Mouse (Mus musculus): Measurements from ENCODE around the gene Prr3. TPM values are rescaled to one million over a fixed set of nuclear protein-coding genes. Genes with fewer than 3 reads are reported as not detected.

The Prr3 gene
- 33.8 and 36.0 TPM in 2 replicates for polyA plus RNA-seq (2015; fragmentation: Nextera tagmentation; extraction: Ambion mirVana)

DNA sequence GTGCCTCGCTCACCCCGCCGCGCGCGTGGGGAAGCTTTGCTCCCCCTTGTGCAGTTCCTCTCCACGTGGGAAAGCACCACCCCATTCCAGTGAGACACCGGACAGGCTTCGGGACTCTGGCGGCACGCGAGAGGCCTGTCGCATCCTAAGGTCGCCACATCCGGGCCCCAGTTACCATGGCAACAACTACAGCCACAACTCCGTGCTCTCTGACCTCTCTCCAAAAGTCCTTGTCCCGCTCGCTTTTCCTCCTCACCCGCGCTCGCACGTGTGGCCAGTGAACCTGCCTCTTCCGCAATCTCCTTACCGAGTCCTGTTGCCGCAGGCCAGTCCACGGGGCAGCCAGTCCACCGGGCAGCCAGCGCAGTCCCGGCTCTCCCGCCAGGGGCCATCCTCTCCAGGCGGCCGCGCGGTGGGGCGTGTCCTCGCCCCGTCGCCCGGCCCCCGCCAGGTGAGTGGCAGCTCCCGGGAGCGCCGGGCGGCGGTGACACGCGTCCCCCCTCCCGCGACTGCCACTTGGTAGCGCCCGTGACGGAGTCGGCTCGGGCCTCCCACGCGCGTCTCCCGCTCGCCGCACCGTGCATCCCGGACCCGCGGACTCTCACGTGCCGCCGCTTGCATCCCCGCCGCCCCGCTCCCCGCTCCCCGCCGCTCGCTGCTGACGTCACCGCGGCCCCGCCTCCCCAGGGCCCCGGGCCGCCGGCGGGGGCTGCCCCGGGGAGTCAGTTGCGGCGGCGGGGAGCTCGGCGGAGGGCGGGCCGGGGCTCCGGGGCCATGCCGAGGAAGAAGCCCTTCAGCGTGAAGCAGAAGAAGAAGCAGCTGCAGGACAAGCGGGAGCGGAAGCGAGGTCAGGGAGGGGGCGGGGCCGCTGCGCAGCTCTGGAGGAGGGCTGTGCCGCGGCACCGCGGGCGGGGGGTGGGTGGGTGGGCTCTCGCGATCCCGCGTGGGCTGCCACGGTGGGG lies at the start of gene Prr3, which contains the start of gene Gnl1:
Gene Prr3, minus strand, starts transcription at position 836 of the 962 bp plus-strand sequence.
Gene Gnl1, plus strand, starts transcription at position 451 of the 962 bp plus-strand sequence.
- peak within 1 kb of the TSS; percentile 82 for H3K4me2 ChIP-seq
- H3K27me3 ChIP-seq, result no peaks in the 10 kb centered on the region
- peak; percentile 79 for ATAC-seq (ENCODE audit: insufficient number of reproducible peaks, low FRiP score, low TSS enrichment, low read depth)
- WGBS, result under 1% methylated on average over 96 of the region's 109 CpGs
- peak within 1 kb of the TSS; percentile 77 for H3K9ac ChIP-seq
- H3K4me1 ChIP-seq, result peaks cover 22% of the 10 kb centered on the region
- no peaks in the 10 kb centered on the region for H3K9me3 ChIP-seq
- peak within 1 kb of the TSS; percentile 98 for H3K27ac ChIP-seq
- H3K36me3 ChIP-seq, result peaks cover 36% of the 10 kb centered on the region
- H3K4me3 ChIP-seq, result peak within 1 kb of the TSS; percentile 94

DNA sequence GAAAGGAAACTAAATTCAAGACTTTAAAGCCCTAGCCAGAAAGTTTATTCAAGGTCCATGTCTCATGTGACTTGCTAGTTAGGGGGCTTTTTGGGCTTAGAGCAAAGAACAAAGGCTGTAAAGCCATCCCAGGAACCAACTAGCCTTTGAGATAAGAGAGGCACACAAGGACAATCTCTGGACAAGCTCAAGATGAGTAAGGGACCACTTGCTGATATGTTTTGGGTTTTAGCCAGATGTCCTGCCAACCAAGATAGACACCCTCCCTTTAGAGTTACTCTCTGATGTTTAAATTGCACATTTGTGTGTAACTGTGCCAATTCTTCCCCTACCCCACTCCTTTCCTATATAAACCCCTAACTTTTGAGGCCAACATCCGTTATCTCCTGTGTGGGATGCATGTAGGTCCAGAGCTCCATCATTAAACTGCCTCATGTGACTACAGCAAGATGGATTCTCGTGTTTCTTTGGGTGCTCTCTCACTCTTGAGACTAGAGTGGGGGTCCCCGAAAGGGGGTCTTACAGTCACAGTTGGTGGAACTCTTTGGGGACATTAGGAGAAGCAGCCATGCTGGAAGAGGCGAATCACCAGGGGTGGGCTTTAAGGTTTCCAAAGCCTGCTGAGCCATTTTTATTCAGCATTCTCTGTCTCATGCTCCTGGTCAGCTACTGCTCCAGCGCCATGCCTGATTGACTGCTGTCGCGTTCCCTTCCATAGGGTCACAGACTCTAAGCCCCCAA lies 49.0 kb upstream of the Prr3 start:
- no peaks in the 10 kb centered on the region for H3K36me3 ChIP-seq
- H3K27ac ChIP-seq, result no peak overlapping the region
- no peak overlapping the region for H3K9ac ChIP-seq
- H3K27me3 ChIP-seq, result no peaks in the 10 kb centered on the region
- no peak for ATAC-seq (ENCODE audit: insufficient number of reproducible peaks, low FRiP score, low TSS enrichment, low read depth)
- no peak overlapping the region for H3K4me2 ChIP-seq
- H3K4me1 ChIP-seq, result peaks cover 14% of the 10 kb centered on the region; the same call in 1 of the 2 replicates
- WGBS, result 86% methylated on average over 7 of the region's 7 CpGs
- no peaks in the 10 kb centered on the region for H3K9me3 ChIP-seq
- no peak overlapping the region for H3K4me3 ChIP-seq

DNA sequence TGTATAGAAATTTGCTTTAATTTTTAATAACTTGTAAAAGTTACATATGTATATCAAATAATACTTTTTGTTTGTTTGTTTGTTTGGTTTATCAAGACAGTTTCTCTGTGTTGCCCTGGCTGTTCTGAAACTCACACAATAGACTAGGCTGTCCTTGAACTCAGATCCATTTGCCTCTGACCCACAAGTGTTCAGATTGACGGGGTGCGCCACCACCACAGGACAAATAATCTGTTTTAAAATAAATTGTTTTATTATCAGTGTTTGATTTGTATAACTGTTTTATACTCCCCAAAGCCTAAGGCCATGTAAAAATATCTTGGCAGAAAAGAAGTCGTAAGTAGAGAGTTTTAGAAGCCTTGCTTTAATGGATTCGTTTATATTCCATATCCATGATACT lies 47.6 kb upstream of the Prr3 start:
- 86% methylated on average over 4 of the region's 4 CpGs for WGBS
- no peak for ATAC-seq (ENCODE audit: insufficient number of reproducible peaks, low FRiP score, low TSS enrichment, low read depth)
- no peak overlapping the region for H3K4me3 ChIP-seq

DNA sequence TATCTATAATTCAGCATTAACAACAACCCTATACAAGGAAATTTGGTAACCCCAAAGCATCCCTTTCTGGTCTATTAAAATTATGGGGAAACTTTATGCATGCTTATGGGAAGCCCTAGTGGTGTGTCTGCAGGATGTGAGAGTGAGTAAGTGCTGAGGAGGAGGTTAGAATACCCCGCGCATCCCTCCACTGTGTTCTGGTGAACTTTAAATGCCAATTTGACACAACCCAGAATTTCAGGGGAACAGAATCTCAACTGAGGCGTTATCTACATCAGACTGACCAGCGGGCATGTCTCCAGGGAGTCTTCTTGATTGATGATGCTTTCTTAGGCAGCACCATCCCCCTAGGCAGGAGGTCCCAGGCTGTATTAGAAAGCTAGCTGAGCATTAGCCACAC lies 45.9 kb upstream of the Prr3 start:
- Histone ChIP-seq H3K9me3 (no peaks in the 10 kb centered on the region), H3K36me3 (no peaks in the 10 kb centered on the region), H3K4me2 (no peak overlapping the region), H3K4me3 (no peak overlapping the region), H3K4me1 (peaks cover 10% of the 10 kb centered on the region), H3K9ac (no peak overlapping the region), H3K27me3 (no peaks in the 10 kb centered on the region), H3K27ac (no peak overlapping the region)
- 85% methylated on average over 4 of the region's 4 CpGs for WGBS
- ATAC-seq (ENCODE audit: insufficient number of reproducible peaks, low FRiP score, low TSS enrichment, low read depth), result no peak

More for the DNA sequence above, 47.6 kb upstream of the Prr3 start:
- H3K4me1 ChIP-seq, result peaks cover 20% of the 10 kb centered on the region
- no peaks in the 10 kb centered on the region for H3K9me3 ChIP-seq
- H3K9ac ChIP-seq, result no peak overlapping the region
- no peak overlapping the region for H3K27ac ChIP-seq
- H3K36me3 ChIP-seq, result no peaks in the 10 kb centered on the region
- no peak overlapping the region for H3K4me2 ChIP-seq
- H3K27me3 ChIP-seq, result no peaks in the 10 kb centered on the region

DNA sequence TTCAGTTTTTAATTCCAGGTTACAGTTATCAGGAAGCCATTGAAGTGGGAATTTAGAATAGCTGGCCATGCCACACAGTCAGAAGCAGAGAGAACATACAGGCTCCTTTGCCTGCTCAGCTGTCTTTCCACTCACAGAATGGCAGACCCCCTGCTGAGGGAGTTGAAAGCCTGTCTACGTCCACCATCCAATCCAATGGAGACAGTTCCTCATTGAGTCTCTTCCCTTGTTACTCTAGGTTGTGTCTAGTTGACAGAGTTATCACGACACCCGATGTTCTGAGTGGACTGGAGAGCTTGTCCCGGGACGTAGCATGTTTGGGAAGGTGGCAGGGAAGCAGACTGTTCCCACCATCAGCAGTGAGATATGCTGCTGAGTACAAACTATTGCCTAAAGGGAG lies 45.2 kb upstream of the Prr3 start:
- H3K4me3 ChIP-seq, result no peak overlapping the region
- H3K27ac ChIP-seq, result no peak overlapping the region
- WGBS, result 73% methylated on average over 5 of the region's 5 CpGs
- H3K4me1 ChIP-seq, result peaks cover 10% of the 10 kb centered on the region
- H3K36me3 ChIP-seq, result no peaks in the 10 kb centered on the region
- ATAC-seq (ENCODE audit: insufficient number of reproducible peaks, low FRiP score, low TSS enrichment, low read depth), result no peak
- no peaks in the 10 kb centered on the region for H3K9me3 ChIP-seq
- H3K9ac ChIP-seq, result no peak overlapping the region
- no peaks in the 10 kb centered on the region for H3K27me3 ChIP-seq
- H3K4me2 ChIP-seq, result no peak overlapping the region

DNA sequence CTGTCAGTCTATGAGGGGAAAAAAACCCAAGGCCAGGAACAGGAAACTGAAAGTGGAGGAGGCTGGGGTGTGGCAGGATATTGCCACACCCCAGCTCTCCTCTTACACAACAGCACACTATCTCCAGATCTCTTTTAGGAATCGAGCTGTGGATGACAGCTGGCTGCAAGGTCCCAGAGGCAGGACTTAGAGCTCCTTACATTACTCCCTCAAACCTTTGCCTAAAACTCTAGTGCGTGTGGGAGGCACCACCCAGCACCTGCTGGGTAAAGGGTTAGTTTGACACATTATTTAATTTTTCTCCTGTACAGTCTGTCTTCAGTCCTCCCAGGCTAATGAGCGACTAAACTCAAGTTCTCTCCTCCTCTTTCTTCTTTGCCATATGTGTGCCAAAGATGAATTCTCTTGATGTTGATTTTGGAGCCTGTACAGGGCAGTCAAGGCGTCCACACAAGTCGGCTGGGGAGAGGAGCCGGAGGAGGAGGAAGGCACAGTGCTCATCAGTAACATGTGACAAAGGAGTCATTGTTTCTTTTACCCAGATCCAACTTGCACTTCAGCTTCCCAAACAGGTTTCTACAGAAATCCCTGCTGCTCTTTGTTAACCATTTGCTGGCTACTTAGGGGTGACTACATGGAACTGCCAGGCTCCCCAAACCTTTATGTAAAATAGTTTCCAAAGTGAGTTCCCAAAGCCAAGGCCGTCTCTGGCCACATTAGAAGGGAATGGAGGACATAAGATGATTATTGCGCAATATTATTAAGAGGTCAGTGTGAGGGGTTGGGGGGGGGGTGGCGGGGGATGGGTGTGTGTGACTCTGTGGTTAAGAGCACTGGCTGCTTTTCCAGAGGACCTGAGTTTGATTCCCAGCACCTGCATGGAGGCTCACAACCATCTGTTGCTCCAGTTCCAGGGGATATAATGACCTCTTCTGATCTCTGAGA lies 43.9 kb upstream of the Prr3 start:
- H3K4me2 ChIP-seq, result no peak overlapping the region
- WGBS, result 58% methylated on average over 9 of the region's 9 CpGs
- no peak for ATAC-seq (ENCODE audit: insufficient number of reproducible peaks, low FRiP score, low TSS enrichment, low read depth)
- no peak overlapping the region for H3K9ac ChIP-seq
- H3K27me3 ChIP-seq, result no peaks in the 10 kb centered on the region
- H3K27ac ChIP-seq, result peak overlapping the region; percentile 76
- H3K36me3 ChIP-seq, result no peaks in the 10 kb centered on the region
- no peak overlapping the region for H3K4me3 ChIP-seq
- H3K9me3 ChIP-seq, result no peaks in the 10 kb centered on the region
- peaks cover 10% of the 10 kb centered on the region for H3K4me1 ChIP-seq

DNA sequence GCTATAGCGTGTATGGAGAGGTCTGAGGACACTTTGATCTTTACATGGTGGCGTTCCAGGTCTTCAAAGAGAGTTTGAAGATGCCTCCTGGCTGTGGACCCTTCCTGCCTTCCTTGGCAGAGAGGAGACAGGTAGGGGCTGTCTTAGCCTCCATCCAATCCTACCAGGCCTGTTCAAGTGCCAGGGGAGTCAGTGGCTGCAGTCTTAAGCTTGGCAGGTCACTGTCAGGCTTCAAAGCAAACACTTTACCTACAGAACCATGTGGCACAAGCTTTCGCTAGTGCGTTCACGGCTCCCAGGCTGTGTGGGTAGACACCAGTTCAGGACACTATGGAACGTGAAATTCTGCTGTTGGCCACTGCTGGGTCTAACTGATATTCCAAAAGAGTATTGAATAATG lies 42.9 kb upstream of the Prr3 start:
- H3K27ac ChIP-seq, result no peak overlapping the region
- H3K27me3 ChIP-seq, result no peaks in the 10 kb centered on the region
- no peak overlapping the region for H3K4me3 ChIP-seq
- no peak overlapping the region for H3K9ac ChIP-seq
- peaks cover 10% of the 10 kb centered on the region for H3K4me1 ChIP-seq
- no peaks in the 10 kb centered on the region for H3K9me3 ChIP-seq
- no peaks in the 10 kb centered on the region for H3K36me3 ChIP-seq
- 87% methylated on average over 6 of the region's 6 CpGs for WGBS
- ATAC-seq (ENCODE audit: insufficient number of reproducible peaks, low FRiP score, low TSS enrichment, low read depth), result no peak
- H3K4me2 ChIP-seq, result no peak overlapping the region

DNA sequence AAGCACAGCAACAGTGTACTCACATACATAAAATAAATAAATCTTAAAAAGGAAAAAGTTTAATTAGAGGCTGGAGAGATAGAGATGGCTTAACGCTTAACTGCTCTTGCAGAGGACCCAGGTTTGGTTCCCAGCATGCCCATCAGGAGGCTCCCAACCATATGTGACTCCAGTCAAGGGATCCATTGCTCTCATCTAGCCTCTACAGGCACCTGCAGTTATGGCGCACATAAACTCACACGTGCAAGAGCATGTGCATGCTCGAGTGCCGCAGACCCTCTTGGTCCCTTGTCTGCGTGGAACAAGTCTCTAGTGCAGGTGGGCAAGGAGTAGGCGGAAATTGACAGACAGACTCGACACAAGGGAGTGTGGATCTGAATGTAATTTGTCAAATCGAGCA lies 42.1 kb upstream of the Prr3 start:
- H3K4me1 ChIP-seq, result peaks cover 10% of the 10 kb centered on the region
- no peaks in the 10 kb centered on the region for H3K27me3 ChIP-seq
- H3K9ac ChIP-seq, result no peak overlapping the region
- no peaks in the 10 kb centered on the region for H3K36me3 ChIP-seq
- ATAC-seq (ENCODE audit: insufficient number of reproducible peaks, low FRiP score, low TSS enrichment, low read depth), result no peak
- 91% methylated on average over 9 of the region's 9 CpGs for WGBS
- no peak overlapping the region for H3K4me2 ChIP-seq
- H3K9me3 ChIP-seq, result no peaks in the 10 kb centered on the region
- no peak overlapping the region for H3K27ac ChIP-seq
- H3K4me3 ChIP-seq, result no peak overlapping the region

DNA sequence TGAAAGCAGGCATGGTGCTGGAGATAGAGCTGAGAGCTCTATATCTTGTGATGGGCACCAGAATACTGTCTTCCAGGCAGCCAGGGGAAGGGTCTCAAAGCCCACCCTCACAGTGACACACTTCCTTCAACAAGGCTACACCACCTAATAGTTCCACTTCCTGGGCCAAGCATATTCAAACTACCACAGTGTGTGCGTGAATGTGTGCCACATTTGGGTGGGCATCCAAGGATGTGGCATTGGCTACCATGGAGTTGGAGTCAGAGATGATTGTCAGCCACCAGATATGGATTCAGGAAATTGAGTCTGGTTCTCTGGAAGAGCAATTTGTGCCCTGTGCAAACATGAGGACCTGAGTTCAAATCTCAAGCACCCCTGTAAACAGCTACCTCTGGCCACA lies 41.3 kb upstream of the Prr3 start:
- Histone ChIP-seq H3K9me3 (no peaks in the 10 kb centered on the region), H3K4me2 (no peak overlapping the region), H3K27me3 (no peaks in the 10 kb centered on the region), H3K9ac (no peak overlapping the region), H3K27ac (no peak overlapping the region), H3K36me3 (no peaks in the 10 kb centered on the region), H3K4me3 (no peak overlapping the region), H3K4me1 (peaks cover 10% of the 10 kb centered on the region)
- no peak for ATAC-seq (ENCODE audit: insufficient number of reproducible peaks, low FRiP score, low TSS enrichment, low read depth)
- WGBS, result 80% methylated on average over 1 of the region's 1 CpGs

DNA sequence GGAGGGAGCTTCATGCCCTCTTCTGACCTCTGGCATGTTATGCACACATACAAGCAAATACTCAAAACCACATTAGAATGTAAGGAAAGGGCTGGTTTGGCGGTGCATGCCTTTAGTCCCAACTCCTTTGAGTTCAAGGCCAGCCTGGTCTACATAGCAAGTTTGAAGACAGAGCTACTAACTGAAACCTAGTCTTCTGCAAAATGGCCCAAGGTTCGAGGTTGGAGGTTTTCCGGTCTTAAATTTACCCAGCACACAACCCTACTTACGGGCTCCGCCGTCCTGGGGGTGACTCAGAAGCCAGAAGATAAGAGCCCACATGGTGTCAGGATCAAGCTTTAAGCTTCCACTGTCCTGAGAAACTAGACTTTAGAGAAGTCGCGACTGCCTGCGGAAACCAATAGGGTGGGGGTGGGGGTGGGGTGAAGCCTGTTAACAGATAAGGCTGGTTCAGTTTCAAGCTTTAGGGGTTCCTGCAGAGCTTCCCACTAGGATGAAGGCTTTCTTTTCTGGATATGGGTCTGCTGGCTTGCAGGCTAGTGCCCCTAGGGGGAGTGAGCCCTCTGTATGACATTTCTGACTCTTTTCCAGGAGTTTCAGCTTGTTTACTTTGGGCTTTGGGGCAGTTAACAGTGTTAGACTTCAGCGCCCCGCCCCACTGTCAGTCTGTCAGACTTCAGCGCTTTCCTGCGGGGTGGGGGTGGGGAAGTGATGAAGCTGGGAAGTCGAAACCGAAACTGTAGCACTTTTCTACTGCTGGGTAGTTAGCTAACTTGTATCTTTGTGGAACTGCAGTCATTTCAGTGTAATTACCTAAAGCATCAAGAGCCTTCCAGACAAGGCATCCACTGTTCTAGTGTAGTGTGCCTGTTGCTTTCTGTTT lies 40.4 kb upstream of the Prr3 start, which contains the start of gene H2-T24:
Gene H2-T24, minus strand, starts transcription at position 370 of the 883 bp plus-strand sequence.
- Histone ChIP-seq H3K27ac (peak within 1 kb of the TSS; percentile 33; the same call in 1 of the 2 replicates), H3K9ac (no peak within 1 kb of the TSS), H3K36me3 (peaks cover 3% of the 10 kb centered on the region), H3K9me3 (no peaks in the 10 kb centered on the region), H3K4me2 (0 out of 2 replicates have a peak within 1 kb of the TSS, but pooled peaks have one; percentile 19), H3K4me3 (peak within 1 kb of the TSS; percentile 10; the same call in 1 of the 2 replicates), H3K27me3 (no peaks in the 10 kb centered on the region), H3K4me1 (peaks cover 10% of the 10 kb centered on the region)
- no peak for ATAC-seq (ENCODE audit: insufficient number of reproducible peaks, low FRiP score, low TSS enrichment, low read depth)
- 37% methylated on average over 15 of the region's 15 CpGs for WGBS

Measured in limb, embryonic 15.5 days (tissue).